Mouse (Mus musculus) spleen, adult 2 months (tissue): ENCODE data around the gene Gm20388. TPM values are rescaled to one million over a fixed set of nuclear protein-coding genes. Genes with fewer than 3 reads are reported as not detected.
"Not testable (repeated sequence)": the region's sequence is repeated elsewhere in the genome, so short reads cannot be mapped to it uniquely, and the experiment has no call there.

ENCODE experiments used
- DNase-seq, 2 experiments: peaks; one replicate each; pipeline versions ENCODE4 v3.0.0 to v3.0.0-alpha.2; 2012 to 2021; ENCODE audit warnings: low spot score in 2 of 2, low read depth in 1 of 2
- H3K27ac ChIP-seq: fragments of 200-500 bp; 2 replicates; pipeline ENCODE4 v1.5.1; 2012; ENCODE audit warnings: low read length, inconsistent platforms; ENCODE audit not compliant: insufficient read depth
- H3K27me3 ChIP-seq: fragments of 200-500 bp; 2 replicates; pipeline ENCODE4 v1.6.1; 2012; ENCODE audit warnings: mild to moderate bottlenecking, moderate library complexity, low read length, inconsistent platforms; ENCODE audit not compliant: control insufficient read depth, insufficient read depth
- H3K36me3 ChIP-seq: fragments of 200-500 bp; 2 replicates; pipeline ENCODE4 v1.6.1; 2012; ENCODE audit warnings: mild to moderate bottlenecking, low read length, inconsistent platforms; ENCODE audit not compliant: control insufficient read depth, insufficient read depth
- H3K4me1 ChIP-seq: fragments of 200-500 bp; 2 replicates; pipeline ENCODE4 v1.6.1; 2011; ENCODE audit warnings: inconsistent platforms; ENCODE audit not compliant: control insufficient read depth, insufficient read depth, insufficient read length
- H3K4me3 ChIP-seq: fragments of 200-500 bp; 2 replicates; pipeline ENCODE4 v1.5.1; 2011; ENCODE audit warnings: mild to moderate bottlenecking, inconsistent platforms; ENCODE audit not compliant: insufficient read depth, insufficient read length; ENCODE audit errors: extremely low read depth
- CTCF ChIP-seq: fragments of 200-500 bp; IDR thresholded peaks from 2 replicates; pipeline ENCODE4 v1.5.1; 2011; ENCODE audit warnings: mild to moderate bottlenecking, inconsistent platforms; ENCODE audit not compliant: insufficient read depth, insufficient read length, insufficient replicate concordance; ENCODE audit errors: extremely low read depth
- POLR2A ChIP-seq: fragments of 200-500 bp; IDR thresholded peaks from 2 replicates; pipeline ENCODE4 v1.6.1; 2011; ENCODE audit warnings: low read depth, low read length, inconsistent platforms
- WGBS: fragments of 180-500 bp; shearing (Covaris S2); methylation state at CpG from one replicate; pipeline ENCODE4 v1.1.7; 2018; 5-methylcytosine and 5-hydroxymethylcytosine counted together
- polyA plus RNA-seq: library from polyadenylated mRNA; depleted of rRNA; stranded (reverse); fragments of >200 nt; gene quantifications from 2 replicates; pipeline ENCODE4 v1.2.3, GENCODE M21; 2012

Gm20388 gene
- polyA plus RNA-seq, 1 experiment: 26.1 TPM

GRCm38 (mm10) chr8:123993597-123993996, 4083.0 kb downstream of the Gm20388 start:
- H3K27ac ChIP-seq: no peak overlapping the region
- H3K4me1 ChIP-seq: no peaks in the 10 kb centered on the region
- DNase-seq: no peak
- TF ChIP-seq CTCF: no peak
- TF ChIP-seq POLR2A: no peak
- peaks cover 12% of the 10 kb centered on the region for H3K36me3 ChIP-seq
- 95% methylated on average over 5 of the region's 5 CpGs for WGBS
- H3K4me3 ChIP-seq: no peak overlapping the region
- no peaks in the 10 kb centered on the region for H3K27me3 ChIP-seq

GRCm38 (mm10) chr8:123993997-123994396, 4083.4 kb downstream of the Gm20388 start:
- Histone ChIP-seq H3K27ac (no peak overlapping the region), H3K4me3 (no peak overlapping the region), H3K36me3 (peaks cover 12% of the 10 kb centered on the region), H3K27me3 (no peaks in the 10 kb centered on the region), H3K4me1 (no peaks in the 10 kb centered on the region)
- 95% methylated on average over 3 of the region's 3 CpGs for WGBS
- no peak for TF ChIP-seq POLR2A
- no peak for TF ChIP-seq CTCF
- DNase-seq: no peak

GRCm38 (mm10) chr8:123999568-123999967, 4088.9 kb downstream of the Gm20388 start:
- WGBS: 52% methylated on average over 2 of the region's 2 CpGs
- peaks cover 31% of the 10 kb centered on the region for H3K36me3 ChIP-seq
- no peak for DNase-seq

GRCm38 (mm10) chr8:124002546-124003108, 4092.0 kb downstream of the Gm20388 start:
- no peak for DNase-seq
- TF ChIP-seq POLR2A: no peak
- TF ChIP-seq CTCF: no peak
- Histone ChIP-seq H3K4me3 (no peak overlapping the region), H3K27me3 (no peaks in the 10 kb centered on the region), H3K36me3 (peaks cover 34% of the 10 kb centered on the region), H3K4me1 (no peaks in the 10 kb centered on the region), H3K27ac (no peak overlapping the region)
- 92% methylated on average over 10 of the region's 10 CpGs for WGBS

More at GRCm38 (mm10) chr8:123999568-123999967, 4088.9 kb downstream of the Gm20388 start:
- H3K4me1 ChIP-seq: no peaks in the 10 kb centered on the region
- no peak overlapping the region for H3K27ac ChIP-seq
- TF ChIP-seq POLR2A: no peak
- no peak for TF ChIP-seq CTCF
- H3K4me3 ChIP-seq: no peak overlapping the region
- H3K27me3 ChIP-seq: no peaks in the 10 kb centered on the region

GRCm38 (mm10) chr8:124007829-124008228, 4097.2 kb downstream of the Gm20388 start:
- H3K36me3 ChIP-seq: peaks cover 37% of the 10 kb centered on the region

GRCm38 (mm10) chr8:124011580-124011979, 4100.9 kb downstream of the Gm20388 start:
- no peak for TF ChIP-seq CTCF
- TF ChIP-seq POLR2A: no peak
- no peak for DNase-seq
- 75% methylated on average over 3 of the region's 3 CpGs for WGBS
- Histone ChIP-seq H3K36me3 (peaks cover 21% of the 10 kb centered on the region), H3K27ac (no peak overlapping the region), H3K27me3 (no peaks in the 10 kb centered on the region), H3K4me3 (no peak overlapping the region), H3K4me1 (no peaks in the 10 kb centered on the region)

More at GRCm38 (mm10) chr8:124007829-124008228, 4097.2 kb downstream of the Gm20388 start:
- Histone ChIP-seq H3K4me3 (no peak overlapping the region), H3K27ac (no peak overlapping the region), H3K4me1 (no peaks in the 10 kb centered on the region), H3K27me3 (no peaks in the 10 kb centered on the region)
- 44% methylated on average over 6 of the region's 6 CpGs for WGBS
- TF ChIP-seq POLR2A (no peak), CTCF (no peak)
- DNase-seq: no peak

GRCm38 (mm10) chr8:124011989-124012586, 4101.4 kb downstream of the Gm20388 start:
- Histone ChIP-seq H3K27ac (no peak overlapping the region), H3K27me3 (no peaks in the 10 kb centered on the region), H3K4me3 (no peak overlapping the region), H3K4me1 (no peaks in the 10 kb centered on the region), H3K36me3 (peaks cover 16% of the 10 kb centered on the region)
- WGBS: 96% methylated on average over 3 of the region's 3 CpGs
- no peak for DNase-seq
- no peak for TF ChIP-seq POLR2A
- no peak for TF ChIP-seq CTCF

- not testable (repeated sequence) for H3K4me1 ChIP-seq, H3K27me3 ChIP-seq, H3K27ac ChIP-seq, H3K36me3 ChIP-seq, H3K4me3 ChIP-seq, DNase-seq
- 89% methylated on average over 7 of the region's 7 CpGs for WGBS
Measured at GRCm38 (mm10) chr8:124014299-124014698, 4103.7 kb downstream of the Gm20388 start.
